23 mouse cellular contexts compared by ENCODE assay signal in genomic region chr12:27037922-27038321, GRCm38 (mm10).
DNase-seq lines count a peak whose midpoint lies in the region; ATAC-seq and TF ChIP-seq lines count a peak whose summit lies in the region.
"Had no signal": no experiment of that assay in that cellular context is flagged by ENCODE, and none has a peak within 500 bp of the region (broad histone marks: within the 10 kb centered on the region; RNA-seq: fewer than 3 reads in every experiment).

No protein-coding gene starts in this region.

- H3K9ac ChIP-seq in liver, adult 2 months (ENCODE audit: low read depth, low read length) = no peak overlapping the region
- H3K9ac ChIP-seq in liver, embryonic 11.5 days (ENCODE audit: low read depth, low read length) = no peak overlapping the region
- no peak overlapping the region for H3K9ac ChIP-seq in liver, embryonic 16.5 days (ENCODE audit: low read depth, low read length)
- no peak overlapping the region for H3K9ac ChIP-seq in liver, embryonic 12.5 days
- H3K9ac ChIP-seq: embryonic facial prominence, embryonic 12.5 days; embryonic facial prominence, embryonic 15.5 days; forebrain, embryonic 13.5 days; forebrain, embryonic 15.5 days; forebrain, postnatal 0 days had no signal

- H3K4me2 ChIP-seq in liver, embryonic 11.5 days = no peak overlapping the region
- H3K4me2 ChIP-seq in liver, embryonic 16.5 days (ENCODE audit: low read depth, low read length) = no peak overlapping the region
- H3K4me2 ChIP-seq in liver, embryonic 12.5 days = no peak overlapping the region
- H3K4me2 ChIP-seq: embryonic facial prominence, embryonic 12.5 days; embryonic facial prominence, embryonic 15.5 days; forebrain, embryonic 13.5 days; forebrain, embryonic 15.5 days had no signal

- 12% methylated on average over 2 of the region's 2 CpGs for WGBS in liver, adult 2 months
- WGBS in liver, embryonic 11.5 days = 71% methylated on average over 2 of the region's 2 CpGs
- 26% methylated on average over 2 of the region's 2 CpGs for WGBS in liver, embryonic 16.5 days (ENCODE audit: insufficient replicate concordance)
- 51% methylated on average over 2 of the region's 2 CpGs for WGBS in liver, embryonic 12.5 days (ENCODE audit: insufficient replicate concordance)

- no peak for ATAC-seq in liver, embryonic 11.5 days (replicated peaks; ENCODE audit: low FRiP score)
- peak; percentile 81 for ATAC-seq in liver, embryonic 16.5 days (ENCODE audit: low read depth)
- no peak for ATAC-seq in liver, embryonic 12.5 days
- ATAC-seq: activated CD4-positive, CD25-positive, alpha-beta regulatory T cell, adult 4 months; forebrain, embryonic 13.5 days; forebrain, embryonic 15.5 days; forebrain, postnatal 0 days had no signal

- peak; percentile 12 for DNase-seq in liver, adult 2 months (ENCODE audit: extremely low read depth, low read depth, low spot score)
- no peak for DNase-seq in liver, embryonic 11.5 days (ENCODE audit: low spot score)
- DNase-seq in gonadal fat pad, adult 2 months (ENCODE audit: low read depth) = peak; percentile 68
- DNase-seq in urinary bladder, postnatal 25 days (ENCODE audit: low spot score) = no peak
- no peak for DNase-seq in T-cell, adult 2 months (ENCODE audit: low spot score)
- DNase-seq: adrenal gland, adult 8-10 months; adrenal gland, postnatal 14 days; adrenal gland, postnatal 36 days; cerebellum, adult 11-12 months; cerebellum, adult 2 months; cerebellum, adult 9-11 months; cerebellum, postnatal 14 days; cerebellum, postnatal 36 days; embryo, embryonic 11 days; forebrain, postnatal 0 days had no signal

- no peak for TF ChIP-seq POLR2A in liver, adult 2 months (IDR thresholded peaks at IDR 0.05; ENCODE audit: extremely low read depth, insufficient read depth, low read length)

- no peak for TF ChIP-seq CTCF in liver, adult 2 months (IDR thresholded peaks at IDR 0.05; ENCODE audit: low read depth, low read length)

- H3K27me3 ChIP-seq in liver, adult 2 months (ENCODE audit: control insufficient read depth, insufficient read depth, low read length) = no peaks in the 10 kb centered on the region
- H3K27me3 ChIP-seq in liver, embryonic 11.5 days (replicated peaks; ENCODE audit: control insufficient read depth, insufficient read depth, low read length) = no peaks in the 10 kb centered on the region
- H3K27me3 ChIP-seq in liver, embryonic 16.5 days (ENCODE audit: control insufficient read depth, insufficient read depth, low read depth, low read length) = no peaks in the 10 kb centered on the region
- no peaks in the 10 kb centered on the region for H3K27me3 ChIP-seq in liver, embryonic 12.5 days (replicated peaks)
- H3K27me3 ChIP-seq: embryonic facial prominence, embryonic 12.5 days; embryonic facial prominence, embryonic 15.5 days; forebrain, embryonic 13.5 days; forebrain, embryonic 15.5 days had no signal

- H3K27ac ChIP-seq in liver, adult 2 months (replicated peaks; ENCODE audit: insufficient read depth, low read depth, low read length) = no peak overlapping the region
- no peak overlapping the region for H3K27ac ChIP-seq in liver, embryonic 11.5 days (ENCODE audit: low read depth, low read length)
- H3K27ac ChIP-seq in liver, embryonic 16.5 days (ENCODE audit: low read length) = no peak overlapping the region
- H3K27ac ChIP-seq in liver, embryonic 12.5 days = no peak overlapping the region
- H3K27ac ChIP-seq: embryonic facial prominence, embryonic 12.5 days; embryonic facial prominence, embryonic 15.5 days; forebrain, embryonic 13.5 days; forebrain, embryonic 15.5 days had no signal

- H3K36me3 ChIP-seq in liver, adult 2 months (ENCODE audit: control insufficient read depth, insufficient read depth, low read length) = no peaks in the 10 kb centered on the region
- no peaks in the 10 kb centered on the region for H3K36me3 ChIP-seq in liver, embryonic 11.5 days (ENCODE audit: control insufficient read depth, insufficient read depth, low read length)
- H3K36me3 ChIP-seq in liver, embryonic 16.5 days (ENCODE audit: control insufficient read depth, insufficient read depth) = no peaks in the 10 kb centered on the region
- no peaks in the 10 kb centered on the region for H3K36me3 ChIP-seq in liver, embryonic 12.5 days
- H3K36me3 ChIP-seq: embryonic facial prominence, embryonic 12.5 days; embryonic facial prominence, embryonic 15.5 days; forebrain, embryonic 15.5 days had no signal

- H3K9me3 ChIP-seq in liver, embryonic 11.5 days (ENCODE audit: control insufficient read depth, low read length) = no peaks in the 10 kb centered on the region
- H3K9me3 ChIP-seq in liver, embryonic 16.5 days (replicated peaks; ENCODE audit: control insufficient read depth, low read length) = no peaks in the 10 kb centered on the region
- H3K9me3 ChIP-seq in liver, embryonic 12.5 days (replicated peaks) = no peaks in the 10 kb centered on the region
- H3K9me3 ChIP-seq: embryonic facial prominence, embryonic 12.5 days; embryonic facial prominence, embryonic 15.5 days; forebrain, embryonic 13.5 days; forebrain, embryonic 15.5 days had no signal

- no peaks in the 10 kb centered on the region for H3K4me1 ChIP-seq in liver, adult 2 months (ENCODE audit: control insufficient read depth, insufficient read depth, low read length)
- no peaks in the 10 kb centered on the region for H3K4me1 ChIP-seq in liver, embryonic 11.5 days (replicated peaks; ENCODE audit: control insufficient read depth, insufficient read depth, low read length)
- no peaks in the 10 kb centered on the region for H3K4me1 ChIP-seq in liver, embryonic 16.5 days (ENCODE audit: control insufficient read depth, low read depth, low read length)
- no peaks in the 10 kb centered on the region for H3K4me1 ChIP-seq in liver, embryonic 12.5 days
- H3K4me1 ChIP-seq: embryonic facial prominence, embryonic 12.5 days; embryonic facial prominence, embryonic 15.5 days; forebrain, embryonic 13.5 days; forebrain, embryonic 15.5 days had no signal

- H3K79me2 ChIP-seq in liver, adult 2 months (ENCODE audit: control insufficient read depth, insufficient read depth, low read length) = no peaks in the 10 kb centered on the region

- H3K4me3 ChIP-seq in liver, adult 2 months (ENCODE audit: insufficient read depth, low read depth, low read length) = no peak overlapping the region
- no peak overlapping the region for H3K4me3 ChIP-seq in liver, embryonic 11.5 days (ENCODE audit: low read depth, low read length)
- no peak overlapping the region for H3K4me3 ChIP-seq in liver, embryonic 16.5 days (ENCODE audit: low read depth, low read length)
- H3K4me3 ChIP-seq in liver, embryonic 12.5 days = no peak overlapping the region
- H3K4me3 ChIP-seq: embryonic facial prominence, embryonic 12.5 days; embryonic facial prominence, embryonic 15.5 days; erythroblast, embryonic 14.5 days; forebrain, embryonic 13.5 days; forebrain, embryonic 15.5 days had no signal

Comparison
In these comparisons a context has a peak if more than half of its experiments do, and no peak if none do; other contexts are left out.
1. DNase-seq: peak in liver, adult 2 months (single experiment) and gonadal fat pad, adult 2 months (single experiment); none in liver, embryonic 11.5 days (single experiment), urinary bladder, postnatal 25 days (single experiment) and T-cell, adult 2 months (single experiment).